Comparison of ENCODE assay signal across 13 mouse cellular contexts in genomic region chr17:26616696-26617095, GRCm38 (mm10). TPM values are rescaled to one million over a fixed set of nuclear protein-coding genes. Genes with fewer than 3 reads are reported as not detected.
DNase-seq lines count a peak whose midpoint lies in the region; ATAC-seq lines count a peak whose summit lies in the region.
"Had no signal": no experiment of that assay in that cellular context is flagged by ENCODE, and none has a peak within 500 bp of the region (broad histone marks: within the 10 kb centered on the region; RNA-seq: fewer than 3 reads in every experiment).

No protein-coding gene starts in this region.

- DNase-seq in heart, adult 8-10 months (ENCODE audit: low spot score) = peak; percentile 81
- DNase-seq in kidney, adult 8-10 months = peak; percentile 91 to 92
- peak; percentile 83 to 92 for DNase-seq in lung, adult 18-20 months
- DNase-seq in forebrain, embryonic 14.5 days (ENCODE audit: low spot score) = no peak
- DNase-seq in ovary, postnatal 10 days (ENCODE audit: low spot score) = no peak
- DNase-seq in ovary, postnatal 36 days (ENCODE audit: low spot score) = no peak

- peaks cover 62% of the 10 kb centered on the region for H3K36me3 ChIP-seq in heart, embryonic 12.5 days
- H3K36me3 ChIP-seq in stomach, embryonic 15.5 days = peaks cover 10% of the 10 kb centered on the region; the same call in 1 of the 2 replicates
- H3K36me3 ChIP-seq in forebrain, embryonic 14.5 days (ENCODE audit: control insufficient read depth, insufficient read depth, low read length) = peaks cover 61% of the 10 kb centered on the region

- H3K27ac ChIP-seq in heart, embryonic 12.5 days (ENCODE audit: poor library complexity, severe bottlenecking) = no peak overlapping the region
- H3K27ac ChIP-seq in stomach, embryonic 15.5 days = peak overlapping the region; percentile 46
- H3K27ac ChIP-seq in forebrain, embryonic 14.5 days (ENCODE audit: low read depth, low read length) = no peak overlapping the region
- H3K27ac ChIP-seq: hindbrain, embryonic 12.5 days; macrophage; neural tube, embryonic 15.5 days had no signal

- no peak overlapping the region for H3K4me3 ChIP-seq in heart, embryonic 12.5 days
- no peak overlapping the region for H3K4me3 ChIP-seq in stomach, embryonic 15.5 days (replicated peaks)
- H3K4me3 ChIP-seq in forebrain, embryonic 14.5 days (ENCODE audit: low read depth, low read length) = no peak overlapping the region
- H3K4me3 ChIP-seq: hindbrain, embryonic 12.5 days; neural tube, embryonic 15.5 days had no signal

- WGBS in heart, embryonic 12.5 days = 71% methylated on average over 2 of the region's 2 CpGs
- 81% methylated on average over 2 of the region's 2 CpGs for WGBS in stomach, embryonic 15.5 days
- 94% methylated on average over 2 of the region's 2 CpGs for WGBS in forebrain, embryonic 14.5 days

- H3K27me3 ChIP-seq in heart, embryonic 12.5 days (replicated peaks) = no peaks in the 10 kb centered on the region
- H3K27me3 ChIP-seq in stomach, embryonic 15.5 days (replicated peaks) = no peaks in the 10 kb centered on the region
- H3K27me3 ChIP-seq in forebrain, embryonic 14.5 days (replicated peaks; ENCODE audit: control insufficient read depth, insufficient read depth, low read length) = no peaks in the 10 kb centered on the region
- H3K27me3 ChIP-seq: hindbrain, embryonic 12.5 days; neural tube, embryonic 15.5 days had no signal

- H3K4me1 ChIP-seq in heart, embryonic 12.5 days (replicated peaks) = peaks cover 29% of the 10 kb centered on the region
- H3K4me1 ChIP-seq in stomach, embryonic 15.5 days = 0 out of 2 replicates have a peak, but pooled peaks cover 2% of the 10 kb centered on the region
- no peaks in the 10 kb centered on the region for H3K4me1 ChIP-seq in forebrain, embryonic 14.5 days (ENCODE audit: control insufficient read depth, insufficient read depth, low read length)
- H3K4me1 ChIP-seq: hindbrain, embryonic 12.5 days had no signal

- ATAC-seq in heart, embryonic 12.5 days (ENCODE audit: insufficient number of reproducible peaks, low FRiP score) = no peak
- peak; percentile 92 for ATAC-seq in stomach, embryonic 15.5 days (ENCODE audit: insufficient read depth, low FRiP score, low read depth)
- ATAC-seq in forebrain, embryonic 14.5 days = no peak
- ATAC-seq: CD4-positive, CD25-positive, alpha-beta regulatory T cell, adult 4 months; forebrain, embryonic 16.5 days had no signal

- H3K9ac ChIP-seq in heart, embryonic 12.5 days = no peak overlapping the region
- no peak overlapping the region for H3K9ac ChIP-seq in stomach, embryonic 15.5 days
- H3K9ac ChIP-seq in forebrain, embryonic 14.5 days (ENCODE audit: low read length) = no peak overlapping the region
- H3K9ac ChIP-seq: hindbrain, embryonic 12.5 days; neural tube, embryonic 15.5 days had no signal

- H3K9me3 ChIP-seq in heart, embryonic 12.5 days (replicated peaks) = no peaks in the 10 kb centered on the region
- H3K9me3 ChIP-seq in stomach, embryonic 15.5 days = no peaks in the 10 kb centered on the region
- no peaks in the 10 kb centered on the region for H3K9me3 ChIP-seq in forebrain, embryonic 14.5 days (replicated peaks; ENCODE audit: control insufficient read depth, low read length)
- H3K9me3 ChIP-seq: hindbrain, embryonic 12.5 days; neural tube, embryonic 15.5 days had no signal

- no peak overlapping the region for H3K4me2 ChIP-seq in heart, embryonic 12.5 days
- H3K4me2 ChIP-seq in stomach, embryonic 15.5 days = no peak overlapping the region
- no peak overlapping the region for H3K4me2 ChIP-seq in forebrain, embryonic 14.5 days (ENCODE audit: low read length)
- H3K4me2 ChIP-seq: hindbrain, embryonic 12.5 days; neural tube, embryonic 15.5 days had no signal

RNA-seq across cellular contexts. Expression of gene Atp6v0e, which starts 46.3 kb away (rescaled TPM):
- total RNA-seq in heart, adult 8-10 months (2022) = 10 to 100 TPM; 55.2 to 67.1 (median 65.5) TPM
- polyA plus RNA-seq in heart, embryonic 12.5 days (2016; fragmentation: Nextera tagmentation; extraction: Ambion mirVana) = 176 and 193 TPM in 2 replicates
- 231 and 255 TPM in 2 replicates for polyA plus RNA-seq in stomach, embryonic 15.5 days (2015; fragmentation: Nextera tagmentation; extraction: Ambion mirVana)
- 154 and 185 TPM in 2 replicates for polyA plus RNA-seq in forebrain, embryonic 14.5 days (2014; fragmentation: Nextera tagmentation; extraction: Ambion mirVana)

RNA-seq across cellular contexts. Expression of gene Dusp1, which starts 54.8 kb away (rescaled TPM):
- 10 to 100 TPM; 51.1 to 75.8 (median 59.4) TPM for total RNA-seq in heart, adult 8-10 months (2022)
- 36.2 and 38.7 TPM in 2 replicates for polyA plus RNA-seq in heart, embryonic 12.5 days (2016; fragmentation: Nextera tagmentation; extraction: Ambion mirVana)
- 15.8 and 19.3 TPM in 2 replicates for polyA plus RNA-seq in stomach, embryonic 15.5 days (2015; fragmentation: Nextera tagmentation; extraction: Ambion mirVana)
- 58.4 and 66.0 TPM in 2 replicates for polyA plus RNA-seq in forebrain, embryonic 14.5 days (2014; fragmentation: Nextera tagmentation; extraction: Ambion mirVana)

RNA-seq across cellular contexts. Expression of gene Ergic1, which starts 55.4 kb away (rescaled TPM):
- 10 to 100 TPM; 52.7 to 57.9 (median 55.4) TPM for total RNA-seq in heart, adult 8-10 months (2022)
- 115 and 121 TPM in 2 replicates for polyA plus RNA-seq in heart, embryonic 12.5 days (2016; fragmentation: Nextera tagmentation; extraction: Ambion mirVana)
- polyA plus RNA-seq in stomach, embryonic 15.5 days (2015; fragmentation: Nextera tagmentation; extraction: Ambion mirVana) = 106 and 113 TPM in 2 replicates
- 126 and 134 TPM in 2 replicates for polyA plus RNA-seq in forebrain, embryonic 14.5 days (2014; fragmentation: Nextera tagmentation; extraction: Ambion mirVana)

Comparison
In these comparisons a context has a peak if more than half of its experiments do, and no peak if none do; other contexts are left out.
1. DNase-seq: peak in heart, adult 8-10 months (single experiment), kidney, adult 8-10 months (2 of 2) and lung, adult 18-20 months (2 of 2); none in forebrain, embryonic 14.5 days (single experiment), ovary, postnatal 10 days (single experiment) and ovary, postnatal 36 days (single experiment).